In the genomic region with DNA sequence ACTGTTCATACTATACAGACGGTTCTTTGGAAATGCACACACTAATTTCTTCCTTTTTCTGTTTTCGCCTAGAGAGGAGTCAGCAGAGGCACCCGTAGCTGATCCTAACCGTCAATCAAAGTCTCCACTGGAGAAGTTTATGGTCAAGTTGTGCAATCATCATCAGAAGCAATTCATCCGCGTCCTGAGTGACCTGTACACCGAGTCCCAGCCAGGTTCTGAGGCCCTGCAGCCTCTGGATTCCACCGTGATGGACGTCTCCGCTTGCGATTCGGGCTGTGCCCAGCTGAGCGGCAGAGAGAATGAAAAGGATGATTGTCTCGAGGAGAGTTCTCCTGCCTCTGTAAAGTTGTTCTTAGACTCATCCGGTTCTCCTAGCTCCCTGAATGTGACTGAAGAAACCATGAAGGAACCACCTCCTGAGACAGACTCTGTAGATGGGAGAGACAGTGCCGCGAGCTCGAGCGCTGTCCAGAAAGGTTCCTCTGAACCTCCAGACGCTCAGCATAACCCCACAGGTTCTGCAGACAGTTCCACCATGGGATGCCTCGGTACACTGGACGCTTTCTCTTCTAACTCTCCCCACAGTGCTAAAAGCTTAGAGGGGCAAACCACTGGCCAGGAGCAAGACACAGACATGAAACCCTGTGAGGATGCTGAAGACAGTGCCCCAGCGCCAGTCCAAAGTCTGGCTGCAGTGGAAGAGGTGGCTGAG, we compare ENCODE assay signal across 12 mouse cellular contexts. TPM values are rescaled to one million over a fixed set of nuclear protein-coding genes. Genes with fewer than 3 reads are reported as not detected.
DNase-seq lines count a peak whose midpoint lies in the region; ATAC-seq and TF ChIP-seq lines count a peak whose summit lies in the region.
"Had no signal": no experiment of that assay in that cellular context is flagged by ENCODE, and none has a peak within 500 bp of the region (broad histone marks: within the 10 kb centered on the region; RNA-seq: fewer than 3 reads in every experiment).

Gene Gm340, plus strand, starts transcription at position 665 of the 715 bp plus-strand sequence.

- no peaks in the 10 kb centered on the region for H3K4me1 ChIP-seq in bone marrow, adult 2 months (ENCODE audit: control insufficient read depth, insufficient read depth, low read length)
- H3K4me1 ChIP-seq: hindbrain, embryonic 15.5 days had no signal

- intact Hi-C loops in left cerebral cortex, postnatal 10 days (cut with DNase I), result no loop called here

- peak; percentile 38 for DNase-seq in gastrocnemius, adult 18-20 months (ENCODE audit: low spot score)
- no peak for DNase-seq in gastrocnemius, postnatal 10 days
- DNase-seq in left cerebral cortex, adult 8-10 months (ENCODE audit: low spot score in 2 of 2), result no peak
- no peak for DNase-seq in left cerebral cortex, postnatal 10 days (ENCODE audit: extremely low spot score in 1 of 2, low spot score in 2 of 2)
- no peak for DNase-seq in kidney, postnatal 14 days
- no peak for DNase-seq in right cerebral cortex, adult 18-20 months
- DNase-seq: forebrain, postnatal 0 days; kidney, adult 18-20 months had no signal

- 83% methylated on average over 23 of the region's 23 CpGs for WGBS in bone marrow, adult 2 months

- ATAC-seq in monocyte, adult 5-6 weeks (replicated peaks; ENCODE audit: insufficient number of reproducible peaks, low FRiP score, low TSS enrichment, poor library complexity, severe bottlenecking), result no peak
- ATAC-seq: forebrain, postnatal 0 days had no signal

- H3K4me3 ChIP-seq in bone marrow, adult 2 months (replicated peaks; ENCODE audit: control insufficient read depth, low read depth, low read length), result no peak within 1 kb of the TSS
- H3K4me3 ChIP-seq: hindbrain, embryonic 15.5 days had no signal

- TF ChIP-seq POLR2A in bone marrow, adult 2 months (IDR thresholded peaks at IDR 0.05; ENCODE audit: borderline replicate concordance, control insufficient read depth, low read depth, low read length), result no peak

- no peak within 1 kb of the TSS for H3K27ac ChIP-seq in bone marrow, adult 2 months (ENCODE audit: control insufficient read depth, insufficient read depth, low read depth, low read length, poor library complexity)
- H3K27ac ChIP-seq: hindbrain, embryonic 15.5 days; macrophage had no signal

- TF ChIP-seq CTCF in bone marrow, adult 2 months (IDR thresholded peaks at IDR 0.05; ENCODE audit: control insufficient read depth, insufficient read depth, low read length), result no peak

RNA-seq across cellular contexts. Expression of gene Gm340, which starts in this region (rescaled TPM):
- 1 to 10 TPM; 4.3 to 5.6 TPM for total RNA-seq in gastrocnemius, adult 18-20 months (2021)
- 1 to 10 TPM; 7.7 to 9.8 TPM for total RNA-seq in gastrocnemius, postnatal 10 days (2021)
- total RNA-seq in left cerebral cortex, adult 8-10 months (2022), result 10 to 100 TPM; 13.5 to 15.5 (median 14.8) TPM
- total RNA-seq in left cerebral cortex, postnatal 10 days (2021), result 10 to 100 TPM in 1 of 2 experiments, 1 to 10 TPM in 1; 9.8 to 10.8 TPM
- 4.7 and 10.7 TPM in 2 replicates for polyA plus RNA-seq in bone marrow, adult 2 months (2011; ENCODE audit: insufficient read depth, insufficient read length, low replicate concordance, missing spikeins)
- total RNA-seq in monocyte, adult 5-6 weeks (2017), result 19.7 to 34.5 TPM (median 19.9 TPM) in 3 replicates
